Mouse (Mus musculus) inflammation-experienced regulatory T-cells, adult 6 months (primary cell): ENCODE data around the gene A530032D15Rik. TPM values are rescaled to one million over a fixed set of nuclear protein-coding genes. Genes with fewer than 3 reads are reported as not detected.
"Not testable (repeated sequence)": the region's sequence is repeated elsewhere in the genome, so short reads cannot be mapped to it uniquely, and the experiment has no call there.

Source experiments
- ATAC-seq: one replicate; pipeline ENCODE4 v1.8.0; 2017
- polyA plus RNA-seq, 3 experiments: library from polyadenylated mRNA; unstranded; fragments of 100-300 nt; shearing (Covaris generic); gene quantifications; one replicate each; pipeline ENCODE4 v1.2.1; 2017

A530032D15Rik gene
- polyA plus RNA-seq, 3 experiments from 2014 or later = 0.64 to 2.9 (median 1.9) TPM

DNA sequence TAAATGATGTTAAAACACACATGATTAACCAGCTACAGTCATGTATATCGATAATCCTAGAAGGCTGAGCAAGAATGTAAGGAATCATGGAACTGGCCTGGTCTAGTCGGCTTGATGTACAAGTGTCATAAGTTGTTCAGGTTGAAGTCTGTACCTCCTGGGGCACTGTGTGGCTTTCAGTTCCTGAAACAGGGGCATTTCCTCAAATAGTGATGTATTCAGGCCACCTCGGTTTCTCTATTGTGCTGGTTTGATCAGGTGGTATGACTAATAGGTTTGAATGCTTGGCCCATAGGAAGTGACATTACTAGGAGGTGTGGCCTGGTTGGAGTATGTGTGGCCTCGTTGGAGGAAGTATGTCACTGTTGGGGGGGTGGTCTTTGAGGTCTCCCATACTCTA is 75.3 kb downstream of the A530032D15Rik start:
- ATAC-seq = not testable (repeated sequence)

DNA sequence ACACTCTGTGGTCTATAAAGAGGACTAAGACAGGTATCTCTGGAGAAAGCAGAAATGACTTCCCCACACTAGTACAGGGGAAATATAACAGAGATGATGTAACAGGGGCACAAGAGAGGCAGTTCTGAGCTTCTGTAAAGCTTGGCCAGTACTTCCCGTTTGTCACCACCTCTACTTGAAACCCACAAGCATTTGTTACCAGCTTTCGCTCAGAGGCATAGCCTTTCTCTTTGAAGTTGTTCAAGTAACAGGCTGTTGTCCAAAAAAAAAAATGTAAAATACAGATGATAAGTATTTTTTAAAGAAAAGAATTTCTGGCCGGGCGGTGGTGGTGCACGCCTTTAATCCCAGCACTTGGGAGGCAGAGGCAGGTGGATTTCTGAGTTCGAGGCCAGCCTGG is 76.0 kb downstream of the A530032D15Rik start:
- ATAC-seq = not testable (repeated sequence)

Other genes starting within 250 kb of the A530032D15Rik start
- gene Slc16a14, start 174.7 kb downstream of the A530032D15Rik start, polyA plus RNA-seq = not detected
- not detected for gene Gm10553, start 9.7 kb downstream of the A530032D15Rik start, polyA plus RNA-seq
- 10 to 100 TPM; 51.5 to 71.7 (median 63.8) TPM for gene C130026I21Rik, start 160.7 kb upstream of the A530032D15Rik start, polyA plus RNA-seq